Mouse (Mus musculus): ENCODE measurements around the gene Xpc.
"Not testable (repeated sequence)": the region's sequence is repeated elsewhere in the genome, so short reads cannot be mapped to it uniquely, and the experiment has no call there.

Xpc gene

DNA sequence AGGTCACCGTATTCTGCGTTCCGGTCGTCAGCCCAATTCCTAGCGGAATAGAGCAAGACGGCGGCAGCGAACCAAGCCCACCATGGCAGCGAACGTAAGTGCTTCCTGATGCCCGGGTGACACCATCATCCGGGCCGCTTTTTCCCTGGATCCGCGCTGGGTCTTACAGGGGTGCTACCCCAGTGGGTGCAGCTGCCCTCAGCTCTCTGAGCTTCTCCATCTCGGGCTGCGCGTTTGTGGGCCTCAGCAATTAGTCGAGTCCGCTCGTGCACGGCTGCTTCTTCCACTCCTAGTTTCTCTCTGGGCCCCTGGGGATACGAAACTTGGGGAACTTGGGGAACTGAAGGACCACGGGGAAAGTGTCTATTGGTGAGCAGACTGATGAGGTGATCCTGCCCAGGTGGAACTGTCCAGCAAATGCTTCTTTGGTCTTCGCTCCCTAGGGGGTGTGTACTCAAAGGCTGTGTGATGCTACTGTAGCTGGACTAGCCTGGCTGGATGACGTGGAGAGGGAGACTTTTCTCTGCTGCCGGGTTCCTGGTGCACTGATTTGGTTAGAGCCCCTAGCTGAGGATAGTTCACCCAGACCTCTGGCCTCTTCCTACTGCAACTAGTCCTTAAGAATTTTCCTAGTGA is 41.8 kb downstream of the Xpc start:
- no peak for ATAC-seq (ENCODE audit: insufficient number of reproducible peaks, low FRiP score, low TSS enrichment)

DNA sequence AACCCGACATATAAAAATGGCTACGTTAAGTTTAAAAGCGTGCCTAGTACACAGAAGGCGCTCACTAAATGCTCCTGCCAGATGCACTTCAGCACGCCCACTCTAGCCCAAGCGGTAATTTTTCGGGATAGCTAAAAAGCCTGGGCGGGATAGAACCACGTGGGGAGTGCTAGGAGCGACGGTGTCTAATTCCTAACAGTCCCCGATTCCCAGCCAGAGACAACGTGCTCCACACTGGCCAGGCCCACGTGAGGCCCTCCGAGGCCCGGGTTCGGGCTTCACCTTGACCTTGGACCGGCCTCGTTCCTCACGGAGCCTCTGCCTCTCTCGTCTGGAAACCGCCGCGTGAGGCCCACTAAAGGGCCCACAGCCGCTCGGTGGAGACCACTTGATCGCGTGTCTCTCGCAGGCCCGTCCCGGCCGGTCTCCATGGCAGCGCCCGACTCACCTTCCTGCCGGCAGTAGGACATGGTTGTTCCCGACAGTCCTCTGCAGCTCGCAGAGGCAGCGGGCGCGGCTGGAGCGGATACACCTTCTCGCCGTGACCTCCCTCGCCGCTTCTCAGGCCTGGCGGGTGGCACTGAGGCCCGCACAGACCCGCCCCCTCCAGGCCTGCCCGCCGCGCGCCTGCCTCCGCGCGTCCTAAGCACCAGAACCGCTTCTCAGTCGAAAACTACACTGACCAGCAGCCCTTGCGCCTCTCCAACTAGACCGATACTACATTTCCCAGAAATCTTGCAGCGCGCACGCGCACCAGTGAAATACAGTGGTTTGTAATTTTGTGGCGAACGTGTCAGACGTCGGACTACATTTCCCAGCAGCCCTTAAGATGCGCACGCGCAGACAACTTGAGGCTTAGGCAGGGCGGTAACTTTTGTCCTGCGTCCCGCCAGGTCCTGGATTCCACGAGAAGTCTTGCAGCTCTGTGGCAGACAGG is 42.6 kb downstream of the Xpc start, which contains the start of the genes Chchd4 and Tmem43:
Chchd4 (minus strand) TSS at position 679 of the 937 bp plus-strand sequence.
Tmem43 (plus strand) TSS at position 836 of the 937 bp plus-strand sequence.
- peak; percentile 92 for ATAC-seq (ENCODE audit: insufficient number of reproducible peaks, low FRiP score, low TSS enrichment)

DNA sequence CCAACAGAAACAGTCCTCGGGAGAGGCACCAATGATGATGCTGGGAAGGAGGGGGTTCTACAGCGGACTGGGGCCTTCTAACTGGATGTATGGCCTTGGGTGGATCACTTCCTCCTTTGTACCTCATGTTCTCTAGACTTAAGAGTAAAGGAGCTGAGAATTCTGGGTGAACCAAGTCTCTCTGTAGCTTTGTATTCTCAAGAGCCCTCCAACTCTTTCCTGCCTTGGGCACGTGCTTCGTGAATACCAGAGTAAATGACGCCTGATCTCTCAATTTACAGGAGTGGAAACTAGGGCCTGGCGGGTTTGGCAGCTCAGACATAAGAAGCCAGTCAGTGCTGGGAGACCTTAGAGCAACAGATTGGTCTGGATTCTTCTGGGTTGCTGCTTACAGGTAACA is 43.4 kb downstream of the Xpc start:
- no peak for ATAC-seq (ENCODE audit: insufficient number of reproducible peaks, low FRiP score, low TSS enrichment)

DNA sequence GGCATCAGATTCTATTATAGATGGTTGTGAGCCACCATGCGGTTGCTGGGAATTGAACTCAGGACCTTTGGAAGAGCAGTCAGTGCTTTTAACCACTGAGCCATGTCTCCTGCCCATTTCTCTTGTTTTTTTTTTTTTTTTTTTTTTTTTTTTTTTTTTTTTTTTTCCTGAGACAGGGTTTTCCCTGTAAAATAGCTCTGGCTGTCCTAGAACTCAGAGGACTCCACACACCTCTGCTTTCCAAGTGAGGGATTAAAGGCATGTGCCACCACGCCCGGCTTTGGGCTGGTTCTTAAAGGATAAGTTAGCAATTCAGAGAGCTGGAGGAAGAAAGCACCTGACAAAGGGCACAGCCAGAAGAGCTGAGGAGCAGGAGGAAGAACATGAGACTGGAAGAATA is 44.3 kb downstream of the Xpc start:
- not testable (repeated sequence) for ATAC-seq (ENCODE audit: insufficient number of reproducible peaks, low FRiP score, low TSS enrichment)

DNA sequence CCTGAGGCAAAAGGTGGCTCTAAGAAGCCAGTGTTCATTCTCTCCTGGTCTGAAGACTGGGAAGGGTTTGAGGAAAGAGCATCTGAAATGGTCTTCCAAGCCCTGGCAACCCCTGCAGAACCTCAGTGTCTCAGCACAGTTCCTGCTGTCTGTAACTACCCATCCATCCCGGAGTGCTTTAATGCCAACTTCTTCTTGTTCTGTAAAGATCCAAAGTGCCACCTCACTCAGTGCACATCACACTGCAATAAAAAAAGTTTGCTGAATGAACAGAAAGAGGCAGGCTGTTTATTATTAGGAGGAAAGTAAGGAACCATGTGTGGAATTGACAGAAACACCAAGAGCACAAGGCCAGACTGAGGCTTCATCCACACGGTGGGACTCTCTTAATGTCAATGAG is 45.0 kb downstream of the Xpc start:
- ATAC-seq (ENCODE audit: insufficient number of reproducible peaks, low FRiP score, low TSS enrichment): no peak

DNA sequence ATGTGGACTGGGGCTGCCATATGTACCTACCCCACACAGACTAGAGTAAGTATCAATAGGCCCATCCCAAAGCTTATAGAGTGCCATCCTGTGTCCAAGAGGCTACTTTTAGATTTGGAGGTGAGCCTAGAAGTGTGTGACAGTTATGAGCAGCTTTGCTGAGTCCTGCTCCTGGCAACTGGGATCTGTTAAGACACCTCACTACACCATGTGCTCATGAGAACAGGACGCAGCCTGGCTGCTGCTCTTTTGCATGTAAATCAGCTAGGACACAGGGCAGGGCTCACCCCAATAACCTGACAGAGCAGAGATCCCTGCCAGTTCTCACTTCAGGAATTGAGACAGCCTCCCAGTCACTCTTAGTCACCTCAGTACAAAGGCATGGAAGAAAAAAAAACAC is 48.6 kb downstream of the Xpc start:
- ATAC-seq (ENCODE audit: insufficient number of reproducible peaks, low FRiP score, low TSS enrichment): no peak

DNA sequence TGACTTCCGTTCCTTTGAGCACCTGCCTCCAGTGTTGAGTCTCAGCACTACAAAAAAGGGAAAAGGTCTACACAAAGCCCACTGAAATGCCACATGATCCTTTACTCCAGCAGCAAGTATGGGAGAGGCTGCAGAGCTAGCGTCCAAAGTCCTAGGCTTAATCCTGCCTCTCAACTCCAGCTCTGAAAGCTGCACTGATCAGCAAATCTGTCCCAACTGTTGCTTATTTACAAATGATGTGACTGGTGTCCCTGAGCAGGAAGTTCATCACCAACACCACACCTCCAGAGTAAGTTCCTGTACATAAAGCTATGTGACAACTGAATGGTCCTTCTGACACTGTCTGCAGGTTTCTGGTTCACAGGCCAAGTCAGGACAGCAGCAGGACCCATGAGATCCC is 49.9 kb downstream of the Xpc start:
- no peak for ATAC-seq (ENCODE audit: insufficient number of reproducible peaks, low FRiP score, low TSS enrichment)

DNA sequence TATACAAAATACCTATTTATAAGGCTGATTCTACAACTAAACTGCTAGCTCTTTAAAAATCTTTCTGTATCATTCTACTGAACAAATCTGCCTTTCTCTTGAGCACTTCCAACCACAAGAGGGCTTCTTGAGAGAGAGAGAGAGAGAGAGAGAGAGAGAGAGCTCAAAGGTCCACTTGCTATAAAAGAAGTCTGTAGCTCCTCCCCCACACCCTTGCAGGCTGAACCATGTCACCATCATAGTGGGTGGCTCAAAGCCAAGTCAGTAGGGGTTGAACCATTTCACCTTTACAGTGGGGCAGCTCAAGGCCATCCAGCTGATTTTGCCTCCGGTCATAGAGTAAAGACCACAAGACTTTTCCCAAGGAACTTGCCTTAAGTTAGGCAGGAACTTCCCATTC is 56.2 kb downstream of the Xpc start:
- ATAC-seq (ENCODE audit: insufficient number of reproducible peaks, low FRiP score, low TSS enrichment): no peak

DNA sequence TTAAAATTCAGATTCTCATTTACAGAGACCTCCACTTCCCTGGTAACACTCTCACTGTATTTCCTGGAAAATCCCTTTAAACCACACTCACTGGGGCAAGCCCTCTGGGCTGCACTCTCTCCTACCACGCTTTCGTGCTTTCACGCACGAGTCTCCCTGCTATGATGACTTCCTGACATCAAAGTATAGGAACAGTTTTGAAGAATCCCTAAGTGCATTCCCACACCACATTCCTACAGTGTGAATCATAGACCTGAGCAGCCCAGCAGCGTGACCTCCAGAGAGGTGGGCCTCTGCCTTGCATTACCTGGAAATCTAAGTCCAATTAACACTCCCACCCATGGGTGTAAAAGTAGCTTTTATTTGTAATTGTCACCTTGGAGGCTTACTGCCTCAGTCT is 61.1 kb downstream of the Xpc start:
- no peak for ATAC-seq (ENCODE audit: insufficient number of reproducible peaks, low FRiP score, low TSS enrichment)

DNA sequence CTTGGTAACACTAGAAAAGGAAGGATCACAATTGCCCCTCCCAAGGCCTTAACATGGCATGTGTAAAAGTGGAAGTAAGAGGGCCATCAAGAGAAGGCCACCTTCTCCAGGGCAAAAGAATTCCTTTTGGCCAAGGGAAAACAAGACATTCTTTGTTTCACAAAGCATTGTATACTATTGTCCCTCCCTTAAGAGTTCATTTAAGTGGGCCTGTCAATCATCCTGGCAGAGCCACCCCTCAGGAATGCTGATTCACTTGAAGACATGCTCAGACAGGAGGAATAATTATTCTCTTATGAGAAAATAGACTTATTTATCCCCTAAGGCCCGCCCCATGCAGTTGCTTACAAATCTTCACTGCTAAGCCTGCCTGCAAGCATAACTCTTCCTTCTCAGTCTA is 63.6 kb downstream of the Xpc start:
- ATAC-seq (ENCODE audit: insufficient number of reproducible peaks, low FRiP score, low TSS enrichment): no peak

DNA sequence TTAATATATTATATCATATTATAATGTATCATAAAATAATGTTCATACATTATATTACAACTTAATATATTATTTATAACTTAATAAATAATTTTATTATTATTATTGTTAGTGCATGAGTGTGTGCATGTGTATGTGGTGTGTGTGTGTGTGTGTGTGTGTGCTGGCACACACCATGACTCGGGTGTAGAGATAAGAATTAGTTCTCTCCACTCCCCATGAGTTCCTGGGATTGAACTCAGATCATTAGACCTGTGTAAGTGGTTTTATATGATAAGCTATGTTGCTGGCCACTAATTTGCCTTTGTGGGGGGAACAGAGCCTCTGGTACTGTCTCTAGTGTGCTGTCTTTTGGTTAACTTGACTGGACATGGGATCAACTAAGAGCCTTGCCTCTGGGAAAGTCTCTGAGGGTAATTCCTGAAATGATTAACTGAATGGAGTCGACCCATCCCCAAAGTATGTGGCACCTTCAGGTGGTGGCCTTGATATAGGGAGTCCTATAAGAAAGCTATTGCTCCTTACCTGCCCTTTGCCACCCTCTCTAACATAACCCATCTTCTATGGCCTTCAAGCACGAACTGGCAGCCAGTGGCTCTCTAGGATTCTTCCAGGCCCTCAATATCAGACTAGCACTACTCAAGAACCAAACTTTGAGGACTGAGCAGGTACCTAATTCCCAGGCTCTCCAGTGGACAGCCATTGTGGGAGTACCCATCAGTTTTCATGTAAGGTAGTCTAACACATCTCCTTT is 66.0 kb downstream of the Xpc start:
- ATAC-seq (ENCODE audit: insufficient number of reproducible peaks, low FRiP score, low TSS enrichment): no peak

DNA sequence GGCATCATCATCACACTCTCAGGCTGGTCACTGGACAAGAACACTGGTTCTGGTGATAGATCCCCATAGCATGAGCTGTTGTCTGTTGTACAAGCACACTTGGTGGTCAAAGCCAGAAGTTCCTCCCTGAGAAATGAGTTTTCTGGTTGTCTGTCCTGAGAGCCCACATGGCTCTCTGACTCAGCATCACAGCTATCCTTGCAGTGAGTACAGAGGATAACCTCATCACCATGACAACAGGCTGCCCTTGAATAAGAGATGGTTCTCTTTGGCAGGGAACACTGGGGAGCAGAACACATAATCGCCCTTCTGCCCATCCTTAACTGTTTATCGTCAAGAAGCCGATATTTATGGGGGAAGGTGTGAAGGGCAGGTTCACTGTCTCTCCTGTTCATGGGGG is 70.4 kb downstream of the Xpc start:
- no peak for ATAC-seq (ENCODE audit: insufficient number of reproducible peaks, low FRiP score, low TSS enrichment)

DNA sequence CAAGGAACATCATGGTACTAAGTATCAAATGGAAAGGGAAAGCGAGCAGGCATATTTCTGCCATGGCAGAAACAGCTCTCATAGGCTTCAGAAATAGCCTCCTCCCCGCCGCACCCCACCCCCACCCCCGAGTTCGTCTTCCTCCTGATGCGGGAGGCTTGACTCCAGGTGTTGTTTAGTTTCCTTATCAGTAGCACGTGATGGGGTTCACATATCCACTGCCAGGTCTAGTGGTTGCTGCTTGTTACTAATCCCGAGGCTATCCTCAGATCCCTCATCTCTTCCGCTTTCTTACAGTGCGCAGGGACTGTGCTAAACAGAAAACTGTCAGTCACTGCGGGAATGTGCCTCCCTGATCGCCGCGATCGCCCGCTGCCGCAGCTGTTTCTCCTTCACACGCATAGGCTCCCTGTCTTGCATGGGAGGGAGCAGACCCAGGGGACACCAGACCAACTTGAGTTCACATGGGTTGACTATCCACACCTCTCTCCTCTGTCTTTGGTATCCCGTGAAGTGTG is 74.5 kb downstream of the Xpc start:
- peak; percentile 17; the same call in 1 of the 2 replicates for ATAC-seq (ENCODE audit: insufficient number of reproducible peaks, low FRiP score, low TSS enrichment)

DNA sequence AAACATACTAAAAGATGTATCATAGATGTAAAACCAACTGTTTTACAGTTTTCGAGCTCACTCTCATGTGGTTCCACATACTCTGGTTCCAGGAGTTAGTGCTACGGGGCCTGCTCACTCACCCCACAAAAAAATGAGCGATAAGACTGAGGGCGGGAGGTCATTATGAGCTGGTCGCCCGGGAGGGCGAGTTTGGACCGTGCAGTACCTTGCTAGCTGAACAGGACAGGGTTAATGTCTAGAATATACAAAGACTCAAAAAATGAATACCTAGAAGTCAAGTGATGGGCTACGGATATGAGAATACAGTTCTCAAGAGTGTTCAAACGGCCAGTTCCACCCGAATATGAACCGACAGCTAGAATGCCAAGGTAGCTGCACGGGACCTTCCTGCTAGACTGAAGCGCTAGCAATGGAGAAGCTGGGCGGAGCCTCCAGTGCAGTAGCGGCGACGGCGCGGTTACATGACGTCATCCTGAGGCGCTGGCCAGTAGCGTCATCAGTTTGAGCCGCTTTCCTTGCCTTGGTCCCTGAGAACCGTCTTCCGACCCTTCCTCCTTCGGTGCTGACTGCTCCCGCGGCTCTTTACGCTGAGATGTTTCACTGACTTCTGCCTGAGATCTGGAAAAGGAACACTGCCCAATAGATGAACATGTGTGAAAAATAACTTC is 75.1 kb downstream of the Xpc start:
- ATAC-seq (ENCODE audit: insufficient number of reproducible peaks, low FRiP score, low TSS enrichment): peak; percentile 93
